Mouse (Mus musculus) gastrocnemius, adult 18-20 months (tissue): ENCODE results near the gene Prkacb. TPM values are rescaled to one million over a fixed set of nuclear protein-coding genes. Genes with fewer than 3 reads are reported as not detected.

Experiments used
- DNase-seq: peaks from one replicate; pipeline ENCODE4 v3.0.0; 2021; ENCODE audit warnings: low spot score
- total RNA-seq, 2 experiments: library from RNA; stranded (reverse); gene quantifications; 2 replicates each; pipeline ENCODE4 v1.2.3; 2021

Prkacb gene
- total RNA-seq, 2 experiments from 2014 or later, result 40.0 to 49.3 TPM

GRCm38 (mm10) chr3:146731499-146731898 is 81.3 kb downstream of the Prkacb start:
- DNase-seq, result no peak

DNA sequence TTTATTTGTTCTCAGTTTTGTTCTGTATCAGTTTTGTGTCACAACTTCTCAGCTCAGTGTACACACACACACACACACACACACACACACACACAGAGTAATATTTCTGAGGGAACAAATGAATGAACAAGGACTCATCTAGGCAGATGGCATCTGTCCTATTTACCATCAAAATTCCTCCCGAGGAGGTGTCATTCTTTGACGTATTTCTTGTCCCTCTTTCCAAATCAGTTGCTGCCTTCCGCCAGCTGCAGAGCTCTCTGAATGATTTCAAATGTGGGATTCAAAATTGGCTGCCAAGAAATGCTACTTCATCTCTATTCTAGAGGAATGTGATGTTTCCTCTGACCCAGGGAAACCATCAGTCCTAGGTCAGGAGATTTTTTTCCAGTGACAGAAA is 89.8 kb downstream of the Prkacb start:
- DNase-seq, result no peak

- DNase-seq, result no peak
Observed at GRCm38 (mm10) chr3:146719696-146720095, 93.1 kb downstream of the Prkacb start.

GRCm38 (mm10) chr3:146718251-146718650 is 94.5 kb downstream of the Prkacb start:
- no peak for DNase-seq

DNA sequence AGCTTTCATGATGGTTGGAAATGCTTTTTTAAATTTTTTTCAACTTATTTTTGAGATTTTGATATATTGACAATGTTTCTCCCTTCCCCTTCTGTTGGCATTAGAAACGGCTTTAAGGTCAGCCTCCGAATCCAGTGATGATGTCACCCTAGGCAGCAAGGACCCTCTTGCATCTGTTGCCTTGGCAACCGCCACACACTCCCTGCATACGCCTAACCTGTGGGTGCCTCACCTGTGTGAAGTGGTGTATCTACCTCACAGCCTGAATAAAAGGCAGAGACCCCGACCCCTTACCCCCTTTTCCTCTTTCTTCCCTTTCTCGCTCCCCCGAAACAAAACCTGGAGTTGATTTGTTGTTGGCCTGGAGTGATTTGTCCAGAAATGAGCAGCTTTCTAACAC is 100.5 kb downstream of the Prkacb start:
- DNase-seq, result no peak

DNA sequence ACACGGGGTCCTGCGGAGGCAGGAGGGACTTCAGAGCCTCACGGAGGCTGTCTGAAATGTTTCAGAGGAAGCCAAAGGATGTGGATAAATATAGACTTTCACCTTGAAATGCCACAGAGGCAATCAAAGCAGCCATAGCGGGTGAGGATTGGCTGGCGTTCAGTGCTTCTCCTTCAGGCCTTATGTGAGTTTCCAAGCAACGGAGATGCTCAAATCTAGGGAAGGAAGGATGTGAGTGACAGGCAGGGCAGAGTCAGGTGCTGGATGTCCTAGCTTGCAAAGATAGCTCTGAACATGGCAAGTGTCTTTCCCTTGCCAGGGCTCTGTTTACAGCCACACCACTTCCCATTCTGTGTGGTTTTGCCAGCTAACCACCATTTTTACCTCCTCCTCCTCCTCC is 101.2 kb downstream of the Prkacb start:
- no peak for DNase-seq

- DNase-seq, result no peak
Observed at GRCm38 (mm10) chr3:146711084-146711483, 101.7 kb downstream of the Prkacb start.

GRCm38 (mm10) chr3:146709086-146709485 is 103.7 kb downstream of the Prkacb start:
- no peak for DNase-seq

- no peak for DNase-seq
Observed at GRCm38 (mm10) chr3:146708381-146708780, 104.4 kb downstream of the Prkacb start.

GRCm38 (mm10) chr3:146704099-146704498 is 108.7 kb downstream of the Prkacb start:
- no peak for DNase-seq

GRCm38 (mm10) chr3:146700051-146700450 is 112.7 kb downstream of the Prkacb start:
- DNase-seq, result no peak

- DNase-seq, result no peak
Observed at GRCm38 (mm10) chr3:146698982-146699381, 113.8 kb downstream of the Prkacb start.

DNA sequence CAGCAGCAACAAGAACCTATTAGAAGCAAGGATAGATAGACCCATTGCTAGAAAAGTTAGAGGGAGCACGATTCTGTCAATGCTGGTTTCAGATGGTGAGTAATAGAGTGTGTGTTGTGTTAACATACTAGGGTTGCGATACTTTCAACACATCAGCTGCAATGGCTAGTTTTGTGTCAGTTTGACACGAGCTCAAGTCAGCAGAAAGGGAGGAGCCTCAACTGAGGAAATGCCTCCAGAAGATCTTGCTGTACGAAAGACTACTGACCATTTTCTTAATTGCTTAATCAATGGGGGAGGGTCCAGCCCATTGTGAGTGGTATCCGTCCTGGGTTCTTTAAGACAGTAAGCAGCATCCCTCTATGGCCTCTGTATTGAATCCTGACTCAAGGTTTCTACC is 120.2 kb downstream of the Prkacb start:
- DNase-seq, result no peak

- no peak for DNase-seq
Observed at GRCm38 (mm10) chr3:146687121-146687725, 125.6 kb downstream of the Prkacb start.

DNA sequence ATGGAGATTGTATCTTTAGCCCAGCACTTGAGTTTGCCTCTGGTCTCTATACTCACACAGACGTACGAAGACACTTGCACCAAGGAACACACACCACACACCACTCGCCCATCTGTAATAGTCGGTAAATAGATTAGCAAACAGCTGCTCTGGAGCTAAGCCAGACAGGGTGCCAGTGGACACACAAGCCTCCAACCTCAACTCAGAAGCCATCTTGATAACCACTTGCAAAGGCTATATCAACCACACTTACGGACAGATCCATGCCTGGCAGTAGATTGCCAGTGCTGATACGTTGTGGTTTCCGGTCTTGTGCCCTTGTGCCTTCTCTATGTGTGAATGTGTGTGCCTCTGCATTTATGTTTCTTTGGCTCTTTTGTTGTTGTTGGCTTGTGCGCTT is 126.4 kb downstream of the Prkacb start:
- no peak for DNase-seq

DNA sequence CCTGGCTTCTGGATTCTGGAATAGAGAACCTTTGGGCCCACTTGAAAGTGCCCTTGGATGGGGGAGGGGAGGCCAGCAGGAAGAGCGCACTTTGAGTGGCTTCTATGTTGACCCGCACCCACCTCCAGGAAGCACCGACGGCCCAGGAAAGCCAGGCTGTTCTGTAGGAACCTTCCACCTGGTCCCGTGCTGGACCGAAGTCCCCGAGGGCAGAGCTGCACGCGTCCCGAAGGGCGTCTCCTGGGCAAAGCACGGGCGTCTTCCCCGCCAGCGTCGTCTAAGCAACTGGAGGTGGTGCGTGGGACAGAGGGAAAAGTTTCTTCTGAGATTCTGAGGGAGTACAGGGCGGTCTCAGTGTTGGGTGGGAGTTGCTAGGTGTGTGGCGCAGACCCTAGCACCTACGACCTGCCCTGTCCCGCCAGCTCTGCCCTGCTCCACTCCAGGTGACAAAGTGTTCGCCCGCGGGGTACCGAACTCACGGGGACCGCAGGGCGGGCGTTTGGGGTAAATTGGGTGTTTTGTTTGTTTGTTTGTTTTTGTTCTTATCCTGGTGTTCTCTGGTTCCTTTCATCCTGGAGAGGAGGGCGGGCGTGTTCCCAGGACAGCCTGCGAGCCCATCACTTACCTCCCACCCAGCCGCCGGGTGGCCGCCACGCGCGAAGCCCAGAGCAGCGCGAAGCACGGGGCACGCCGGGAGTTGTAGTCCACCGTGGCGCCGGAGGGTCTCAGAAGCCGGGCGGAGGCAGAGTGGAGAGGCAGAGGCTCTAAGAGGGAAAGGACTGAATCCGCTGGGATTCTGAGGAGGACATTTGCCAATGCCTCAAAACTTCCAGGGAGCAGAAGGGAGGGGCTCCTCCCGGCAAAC is 127.7 kb downstream of the Prkacb start, which contains the start of gene Samd13:
Gene Samd13, minus strand, starts transcription at position 782 of the 865 bp plus-strand sequence.
- DNase-seq, result peak; percentile 51

GRCm38 (mm10) chr3:146683095-146683494 is 129.7 kb downstream of the Prkacb start:
- DNase-seq, result no peak

DNA sequence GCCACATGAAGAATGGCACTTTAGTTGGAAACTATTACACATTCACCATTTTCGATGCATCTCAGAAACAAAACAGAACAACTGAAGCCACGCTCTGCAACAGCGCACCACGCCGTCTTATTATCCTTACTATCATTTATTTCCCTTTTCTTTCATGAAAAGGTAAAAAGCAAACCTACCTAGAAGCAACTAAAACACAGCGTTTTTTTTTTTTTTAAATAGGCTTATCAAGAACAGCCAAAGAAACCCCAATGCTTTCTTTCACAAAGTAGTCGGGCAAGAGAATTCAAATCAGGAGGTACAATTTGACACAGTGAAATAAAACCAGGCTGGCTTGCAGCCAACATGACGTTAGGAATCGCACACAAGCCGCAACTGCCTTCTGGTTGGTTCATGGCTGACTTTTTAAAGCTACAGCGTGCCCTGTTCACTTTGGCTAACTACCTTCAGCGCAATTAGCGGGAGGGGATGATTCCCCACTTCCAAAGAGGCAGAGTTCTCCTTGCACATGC is 130.6 kb downstream of the Prkacb start:
- DNase-seq, result peak; percentile 67

- no peak for DNase-seq
Observed at GRCm38 (mm10) chr3:146681696-146682095, 131.1 kb downstream of the Prkacb start.

- DNase-seq, result no peak
Observed at GRCm38 (mm10) chr3:146680625-146681024, 132.2 kb downstream of the Prkacb start.

GRCm38 (mm10) chr3:146679646-146680045 is 133.1 kb downstream of the Prkacb start:
- no peak for DNase-seq
